Mouse (Mus musculus): Measurements from ENCODE around the gene Nos2. TPM values are rescaled to one million over a fixed set of nuclear protein-coding genes. Genes with fewer than 3 reads are reported as not detected.

Nos2 gene
- total and polyA plus RNA-seq, 2 experiments: under 0.01 to 0.02 TPM

- Histone ChIP-seq H3K27me3 (ENCODE audit: control insufficient read depth, insufficient read depth, low read length) (no peaks in the 10 kb centered on the region), H3K4me1 (ENCODE audit: control insufficient read depth, insufficient read depth, low read length) (peaks cover 19% of the 10 kb centered on the region), H3K4me3 (ENCODE audit: insufficient read depth, low read depth, low read length) (no peak overlapping the region), H3K9ac (ENCODE audit: low read depth, low read length) (no peak overlapping the region), H3K36me3 (ENCODE audit: control insufficient read depth, insufficient read depth, low read length) (peaks cover 85% of the 10 kb centered on the region), H3K27ac (replicated peaks; ENCODE audit: insufficient read depth, low read depth, low read length) (peak overlapping the region; percentile 31), H3K79me2 (ENCODE audit: control insufficient read depth, insufficient read depth, low read length) (peaks cover 23% of the 10 kb centered on the region; the same call in 1 of the 2 replicates)
- TF ChIP-seq CTCF (IDR thresholded peaks at IDR 0.05; ENCODE audit: low read depth, low read length) (no peak), POLR2A (IDR thresholded peaks at IDR 0.05; ENCODE audit: extremely low read depth, insufficient read depth, low read length) (no peak)
- 50% methylated on average over 8 of the region's 8 CpGs for WGBS
- peak; percentile 70 for DNase-seq (ENCODE audit: extremely low read depth, low read depth, low spot score)
These were observed 52.3 kb downstream of the Nos2 start for GRCm38 (mm10) chr11:78972811-78973351.

- H3K4me3 ChIP-seq (ENCODE audit: insufficient read depth, low read depth, low read length): no peak overlapping the region
- H3K27me3 ChIP-seq (ENCODE audit: control insufficient read depth, insufficient read depth, low read length): no peaks in the 10 kb centered on the region
- no peak overlapping the region for H3K9ac ChIP-seq (ENCODE audit: low read depth, low read length)
- WGBS: 51% methylated on average over 17 of the region's 17 CpGs
- TF ChIP-seq CTCF (IDR thresholded peaks at IDR 0.05; ENCODE audit: low read depth, low read length): no peak
- TF ChIP-seq POLR2A (IDR thresholded peaks at IDR 0.05; ENCODE audit: extremely low read depth, insufficient read depth, low read length): no peak
- H3K36me3 ChIP-seq (ENCODE audit: control insufficient read depth, insufficient read depth, low read length): peaks cover 79% of the 10 kb centered on the region
- peak overlapping the region; percentile 31; the same call in 1 of the 2 replicates for H3K27ac ChIP-seq (replicated peaks; ENCODE audit: insufficient read depth, low read depth, low read length)
- peaks cover 30% of the 10 kb centered on the region; the same call in 1 of the 2 replicates for H3K79me2 ChIP-seq (ENCODE audit: control insufficient read depth, insufficient read depth, low read length)
- peak; percentile 72 for DNase-seq (ENCODE audit: extremely low read depth, low read depth, low spot score)
- H3K4me1 ChIP-seq (ENCODE audit: control insufficient read depth, insufficient read depth, low read length): peaks cover 24% of the 10 kb centered on the region
These were observed 53.0 kb downstream of the Nos2 start for GRCm38 (mm10) chr11:78973381-78974150.

- Histone ChIP-seq H3K79me2 (ENCODE audit: control insufficient read depth, insufficient read depth, low read length) (peaks cover 42% of the 10 kb centered on the region; the same call in 1 of the 2 replicates), H3K9ac (ENCODE audit: low read depth, low read length) (no peak overlapping the region), H3K4me3 (ENCODE audit: insufficient read depth, low read depth, low read length) (no peak overlapping the region), H3K4me1 (ENCODE audit: control insufficient read depth, insufficient read depth, low read length) (peaks cover 34% of the 10 kb centered on the region), H3K36me3 (ENCODE audit: control insufficient read depth, insufficient read depth, low read length) (peaks cover 48% of the 10 kb centered on the region), H3K27ac (replicated peaks; ENCODE audit: insufficient read depth, low read depth, low read length) (no peak overlapping the region), H3K27me3 (ENCODE audit: control insufficient read depth, insufficient read depth, low read length) (no peaks in the 10 kb centered on the region)
- 92% methylated on average over 8 of the region's 8 CpGs for WGBS
- no peak for DNase-seq (ENCODE audit: extremely low read depth, low read depth, low spot score)
- no peak for TF ChIP-seq POLR2A (IDR thresholded peaks at IDR 0.05; ENCODE audit: extremely low read depth, insufficient read depth, low read length)
These were observed 56.3 kb downstream of the Nos2 start for GRCm38 (mm10) chr11:78976731-78977510.

GRCm38 (mm10) chr11:78978176-78979019, 57.8 kb downstream of the Nos2 start:
- H3K27ac ChIP-seq (replicated peaks; ENCODE audit: insufficient read depth, low read depth, low read length): peak overlapping the region; percentile 47
- H3K79me2 ChIP-seq (ENCODE audit: control insufficient read depth, insufficient read depth, low read length): peaks cover 42% of the 10 kb centered on the region; the same call in 1 of the 2 replicates
- TF ChIP-seq CTCF (IDR thresholded peaks at IDR 0.05; ENCODE audit: low read depth, low read length) (no peak), POLR2A (IDR thresholded peaks at IDR 0.05; ENCODE audit: extremely low read depth, insufficient read depth, low read length) (no peak)
- H3K4me3 ChIP-seq (ENCODE audit: insufficient read depth, low read depth, low read length): no peak overlapping the region
- H3K36me3 ChIP-seq (ENCODE audit: control insufficient read depth, insufficient read depth, low read length): peaks cover 36% of the 10 kb centered on the region
- H3K9ac ChIP-seq (ENCODE audit: low read depth, low read length): peak overlapping the region; percentile 11; the same call in 1 of the 2 replicates
- peaks cover 30% of the 10 kb centered on the region for H3K4me1 ChIP-seq (ENCODE audit: control insufficient read depth, insufficient read depth, low read length)
- no peaks in the 10 kb centered on the region for H3K27me3 ChIP-seq (ENCODE audit: control insufficient read depth, insufficient read depth, low read length)
- WGBS: 54% methylated on average over 12 of the region's 12 CpGs
- peak; percentile 60 for DNase-seq (ENCODE audit: extremely low read depth, low read depth, low spot score)

GRCm38 (mm10) chr11:78980083-78980634, 59.6 kb downstream of the Nos2 start:
- Histone ChIP-seq H3K27me3 (ENCODE audit: control insufficient read depth, insufficient read depth, low read length) (no peaks in the 10 kb centered on the region), H3K36me3 (ENCODE audit: control insufficient read depth, insufficient read depth, low read length) (peaks cover 21% of the 10 kb centered on the region), H3K79me2 (ENCODE audit: control insufficient read depth, insufficient read depth, low read length) (peaks cover 46% of the 10 kb centered on the region; the same call in 1 of the 2 replicates), H3K9ac (ENCODE audit: low read depth, low read length) (no peak overlapping the region; the same call in 1 of the 2 replicates), H3K27ac (replicated peaks; ENCODE audit: insufficient read depth, low read depth, low read length) (peak overlapping the region; percentile 68), H3K4me3 (ENCODE audit: insufficient read depth, low read depth, low read length) (no peak overlapping the region), H3K4me1 (ENCODE audit: control insufficient read depth, insufficient read depth, low read length) (peaks cover 25% of the 10 kb centered on the region)
- DNase-seq (ENCODE audit: extremely low read depth, low read depth, low spot score): no peak
- TF ChIP-seq CTCF (IDR thresholded peaks at IDR 0.05; ENCODE audit: low read depth, low read length) (no peak), POLR2A (IDR thresholded peaks at IDR 0.05; ENCODE audit: extremely low read depth, insufficient read depth, low read length) (no peak)
- 53% methylated on average over 4 of the region's 4 CpGs for WGBS

Measured in liver, adult 2 months (tissue).